Mouse (Mus musculus): ENCODE results near the gene Acot7.

Gene Acot7

DNA sequence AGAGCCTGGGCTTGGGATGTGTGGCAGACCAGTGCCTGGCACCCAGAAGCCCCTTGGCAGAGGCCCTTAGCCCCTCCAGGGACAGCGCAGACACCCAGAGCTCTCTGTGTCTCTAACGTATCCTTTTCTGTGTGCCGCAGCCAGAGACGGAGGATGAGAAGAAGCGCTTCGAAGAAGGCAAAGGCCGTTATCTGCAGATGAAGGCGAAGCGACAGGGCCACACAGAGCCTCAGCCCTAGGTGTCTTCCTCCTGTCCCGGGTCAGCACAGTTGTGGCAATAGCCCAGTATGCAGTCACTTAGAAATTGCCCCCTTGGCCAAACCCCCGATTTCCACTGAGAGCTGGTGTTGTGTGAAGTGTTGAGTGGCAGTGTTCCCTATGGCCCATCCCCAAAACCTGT is 93.4 kb downstream of the Acot7 start:
- in situ Hi-C loops (cut with MseI, MboI) = no loop called here

GRCm38 (mm10) chr4:152272006-152272405 is 94.1 kb downstream of the Acot7 start:
- in situ Hi-C loops (cut with MseI, MboI) = no loop called here

GRCm38 (mm10) chr4:152272449-152273049 is 94.6 kb downstream of the Acot7 start:
- in situ Hi-C loops (cut with MseI, MboI) = no loop called here

- in situ Hi-C loops (cut with MseI, MboI) = no loop called here
Observed at GRCm38 (mm10) chr4:152273191-152273590, 95.3 kb downstream of the Acot7 start.

DNA sequence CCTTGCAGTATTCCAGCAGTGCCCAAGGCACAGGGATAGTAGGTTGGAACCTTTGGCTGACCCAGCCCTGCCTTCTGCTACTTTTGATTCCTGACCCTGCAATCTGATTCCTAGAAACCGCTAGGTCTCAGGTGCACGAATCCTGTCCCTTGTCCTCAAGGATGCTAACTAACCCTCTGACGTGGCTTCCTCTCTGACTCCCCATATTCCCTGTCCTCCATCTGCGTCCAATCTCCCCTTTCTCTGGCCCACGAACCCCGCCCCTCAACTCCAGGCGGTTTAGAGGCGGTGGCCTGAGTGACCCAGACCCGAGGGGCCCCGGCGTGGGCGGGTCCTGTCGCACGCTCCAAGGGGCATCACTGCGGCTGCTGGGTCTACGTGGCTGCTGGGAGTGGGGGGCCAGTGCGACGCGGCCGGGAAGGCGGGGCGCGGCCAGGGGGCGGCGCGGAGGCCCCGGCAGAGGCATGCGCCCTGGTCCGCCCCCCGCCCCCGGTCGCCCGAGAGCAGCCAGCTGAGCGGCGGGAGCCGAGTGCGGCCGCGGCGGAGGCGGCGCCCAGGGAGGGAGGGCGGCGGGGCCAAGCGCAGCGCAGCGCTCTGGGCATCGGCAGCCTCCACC is 95.8 kb downstream of the Acot7 start, which contains the start of gene Gpr153:
Gene Gpr153, plus strand, starts transcription at position 612 of the 616 bp plus-strand sequence.
- in situ Hi-C loops (cut with MseI, MboI) = no loop called here

GRCm38 (mm10) chr4:152274681-152275131 is 96.8 kb downstream of the Acot7 start:
- in situ Hi-C loops (cut with MseI, MboI) = no loop called here

- in situ Hi-C loops (cut with MseI, MboI) = no loop called here
Observed at GRCm38 (mm10) chr4:152276389-152277347, 98.7 kb downstream of the Acot7 start.

DNA sequence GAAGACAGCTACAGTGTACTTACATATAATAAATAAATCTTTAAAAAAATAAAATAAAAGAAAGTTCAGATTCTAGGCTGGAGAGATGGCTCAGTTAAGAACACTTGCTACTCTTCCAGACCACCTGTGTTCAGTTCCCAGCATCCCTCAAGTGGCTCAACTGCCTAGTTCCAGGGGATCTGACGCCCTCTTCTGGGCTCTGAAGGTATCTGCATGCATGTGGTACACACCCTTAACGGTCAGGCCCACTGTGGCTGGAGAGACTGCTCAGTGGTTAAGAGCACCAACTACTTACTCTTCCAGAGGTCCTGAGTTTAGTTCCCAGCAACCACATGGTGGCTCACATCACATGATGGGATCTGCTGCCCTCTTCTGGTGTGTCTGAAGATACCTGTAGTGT is 100.0 kb downstream of the Acot7 start:
- in situ Hi-C loops (cut with MseI, MboI) = no loop called here

- in situ Hi-C loops (cut with MseI, MboI) = no loop called here
Observed at GRCm38 (mm10) chr4:152278986-152279385, 101.1 kb downstream of the Acot7 start.

- in situ Hi-C loops (cut with MseI, MboI) = loop anchor here in 1 of 2 experiments (10.0 kb wide), 2 partner anchors 67 to 107 kb away; partner anchors contain the start of gene Acot7
Observed at GRCm38 (mm10) chr4:152281601-152282000, 103.7 kb downstream of the Acot7 start.

- in situ Hi-C loops (cut with MseI, MboI) = loop anchor here in 1 of 2 experiments (10.0 kb wide), 2 partner anchors 68 to 108 kb away; partner anchors contain the start of gene Acot7
Observed at GRCm38 (mm10) chr4:152282721-152283120, 104.8 kb downstream of the Acot7 start.

DNA sequence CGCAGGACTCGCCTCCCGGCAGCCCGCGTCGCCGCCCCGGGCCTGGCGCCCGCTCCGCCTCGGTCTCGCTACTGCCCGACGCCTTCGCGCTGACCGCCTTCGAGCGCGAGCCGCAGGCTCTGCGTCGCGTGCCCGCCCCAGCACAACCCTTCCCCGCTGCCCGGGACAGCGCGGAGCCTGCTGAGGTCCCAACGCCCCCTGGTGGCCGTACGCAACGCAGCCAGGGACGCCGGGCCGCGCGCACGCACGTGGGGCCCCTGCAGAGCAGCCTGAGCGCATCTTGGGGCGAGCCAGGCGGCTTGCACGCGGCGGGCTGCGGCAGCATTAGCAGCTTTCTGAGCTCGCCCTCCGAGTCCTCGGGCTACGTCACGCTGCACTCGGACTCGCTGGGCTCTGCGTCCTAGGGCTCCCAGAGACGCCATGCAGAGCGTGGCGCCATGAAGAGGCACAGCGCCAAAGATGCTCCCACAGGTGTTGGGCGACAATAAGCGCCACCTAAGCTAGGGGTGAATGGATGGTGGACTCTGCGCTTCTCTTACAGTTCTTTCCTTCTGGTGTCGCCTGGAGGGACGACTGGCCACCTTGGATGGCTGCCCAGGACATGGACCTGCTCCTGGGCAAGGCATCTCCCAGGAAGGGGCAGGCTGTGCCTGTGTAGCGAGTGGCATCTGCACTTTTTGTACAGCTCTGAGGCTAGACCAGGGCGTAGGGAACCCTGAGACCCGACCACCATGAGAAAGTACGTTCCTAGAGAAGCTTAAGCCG is 105.4 kb downstream of the Acot7 start:
- in situ Hi-C loops (cut with MseI, MboI) = loop anchor here in 1 of 2 experiments (10.0 kb wide), 2 partner anchors 69 to 109 kb away; partner anchors contain the start of gene Acot7

GRCm38 (mm10) chr4:152285505-152285904 is 107.6 kb downstream of the Acot7 start:
- in situ Hi-C loops (cut with MseI, MboI) = loop anchor here (5.0 to 10.0 kb wide), 3 partner anchors 71 to 111 kb away; partner anchors contain the start of gene Acot7 (in 1 of the 2)

- in situ Hi-C loops (cut with MseI, MboI) = loop anchor here (5.0 to 10.0 kb wide), 3 partner anchors 71 to 111 kb away; partner anchors contain the start of gene Acot7 (in 1 of the 2)
Observed at GRCm38 (mm10) chr4:152286183-152286582, 108.2 kb downstream of the Acot7 start.

GRCm38 (mm10) chr4:152286887-152287286 is 109.0 kb downstream of the Acot7 start:
- in situ Hi-C loops (cut with MseI, MboI) = loop anchor here (5.0 to 10.0 kb wide), 3 partner anchors 72 to 112 kb away; partner anchors contain the start of gene Acot7 (in 1 of the 2)

GRCm38 (mm10) chr4:152287317-152288120 is 109.6 kb downstream of the Acot7 start:
- in situ Hi-C loops (cut with MseI, MboI) = loop anchor here (5.0 to 10.0 kb wide), 3 partner anchors 73 to 113 kb away; partner anchors contain the start of gene Acot7 (in 1 of the 2)

DNA sequence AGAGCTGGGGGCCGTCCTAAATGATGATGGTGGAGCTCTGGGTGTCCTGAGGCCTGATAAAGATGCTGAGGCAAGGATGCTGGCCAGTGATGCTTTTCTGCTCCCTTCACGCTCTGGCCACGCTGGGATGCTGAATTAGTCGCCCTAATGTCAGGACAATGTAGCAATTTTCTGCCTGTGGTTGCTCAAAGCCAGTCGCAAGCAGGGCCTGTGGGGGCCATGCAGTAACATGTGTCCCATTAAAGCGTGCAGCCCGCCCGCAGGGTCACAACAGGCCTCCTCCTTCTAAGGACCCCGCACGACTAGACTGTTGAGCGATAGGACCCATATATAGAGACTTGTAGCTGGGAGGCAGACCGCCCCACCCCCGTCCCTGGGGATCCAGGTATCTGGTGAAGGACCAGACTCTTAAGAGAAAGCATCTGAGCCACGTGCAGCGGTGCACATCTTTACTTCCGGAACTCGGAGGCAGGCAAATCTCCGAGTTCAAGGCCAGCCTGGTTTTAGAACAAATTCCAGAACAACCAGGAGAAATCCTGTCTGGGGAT is 110.5 kb downstream of the Acot7 start:
- in situ Hi-C loops (cut with MseI, MboI) = loop anchor here (5.0 to 10.0 kb wide), 3 partner anchors 74 to 114 kb away; partner anchors contain the start of gene Acot7 (in 1 of the 2)

DNA sequence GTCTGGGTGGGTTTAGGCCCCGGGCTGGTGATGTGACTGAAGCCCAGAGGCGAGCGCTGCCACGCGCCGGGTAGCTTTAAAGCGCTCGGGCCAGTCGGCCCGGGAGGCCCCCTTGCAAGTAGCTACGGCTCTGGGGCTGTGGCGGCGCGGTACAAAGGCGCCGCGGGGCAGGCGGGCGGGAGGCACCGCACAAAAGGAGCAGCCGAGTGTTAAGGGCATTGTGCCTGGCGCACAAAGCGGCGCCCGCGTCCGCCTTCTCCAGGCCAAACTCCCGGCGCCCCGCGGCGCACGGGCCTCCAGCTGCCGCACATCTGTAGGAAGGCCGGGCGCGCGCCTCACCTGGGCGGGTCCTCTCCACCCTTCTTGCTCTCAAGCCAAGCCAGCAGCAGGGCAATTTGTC is 112.5 kb downstream of the Acot7 start:
- in situ Hi-C loops (cut with MseI, MboI) = loop anchor here in 1 of 2 experiments (5.0 kb wide), 1 partner anchor 118 kb away; no protein-coding TSS in a partner anchor

GRCm38 (mm10) chr4:152290991-152291390 is 113.1 kb downstream of the Acot7 start:
- in situ Hi-C loops (cut with MseI, MboI) = loop anchor here in 1 of 2 experiments (5.0 kb wide), 1 partner anchor 119 kb away; no protein-coding TSS in a partner anchor

All from mouse trophoblast stem cell (cell line).